22 mouse cellular contexts compared by ENCODE assay signal in genomic region chr7:19724167-19724566, GRCm38 (mm10). TPM values are rescaled to one million over a fixed set of nuclear protein-coding genes. Genes with fewer than 3 reads are reported as not detected.
DNase-seq lines count a peak whose midpoint lies in the region; ATAC-seq lines count a peak whose summit lies in the region.
"Had no signal": no experiment of that assay in that cellular context is flagged by ENCODE, and none has a peak within 500 bp of the region (broad histone marks: within the 10 kb centered on the region; RNA-seq: fewer than 3 reads in every experiment).

No protein-coding gene starts in this region.

- DNase-seq in heart, postnatal 14 days, result no peak
- peak; percentile 48 for DNase-seq in large intestine, adult 2 months (ENCODE audit: low read depth, low spot score)
- peak; percentile 84 for DNase-seq in lung, postnatal 36 days
- DNase-seq in left cerebral cortex, adult 18-20 months (ENCODE audit: low spot score in 2 of 2), result no peak
- no peak for DNase-seq in spleen, postnatal 36 days (ENCODE audit: low spot score in 2 of 2)
- DNase-seq in cerebellum, adult 9-11 months, result no peak
- DNase-seq: cerebellum, adult 11 months; cerebellum, postnatal 36 days; thymus, postnatal 14 days had no signal

- H3K36me3 ChIP-seq in heart, embryonic 16.5 days (ENCODE audit: control insufficient read depth, insufficient read depth), result peaks cover 52% of the 10 kb centered on the region
- H3K36me3 ChIP-seq in intestine, embryonic 15.5 days, result peaks cover 67% of the 10 kb centered on the region

- WGBS in heart, embryonic 16.5 days, result 91% methylated on average over 12 of the region's 12 CpGs
- WGBS in intestine, embryonic 15.5 days, result 94% methylated on average over 12 of the region's 12 CpGs
- 42% methylated on average over 12 of the region's 12 CpGs for WGBS in large intestine, adult 2 months

- H3K27ac ChIP-seq in heart, embryonic 16.5 days (ENCODE audit: low read length), result 0 out of 2 replicates have a peak overlapping the region, but pooled peaks have one; percentile 24
- H3K27ac ChIP-seq in intestine, embryonic 15.5 days, result no peak overlapping the region
- H3K27ac ChIP-seq: embryonic facial prominence, embryonic 10.5 days; forebrain, embryonic 15.5 days; hindbrain, postnatal 0 days; limb, embryonic 13.5 days; liver, embryonic 14.5 days; midbrain, embryonic 13.5 days had no signal

- H3K4me3 ChIP-seq in heart, embryonic 16.5 days (ENCODE audit: low read length), result no peak overlapping the region
- no peak overlapping the region for H3K4me3 ChIP-seq in intestine, embryonic 15.5 days (replicated peaks)
- H3K4me3 ChIP-seq: embryonic facial prominence, embryonic 10.5 days; erythroblast, embryonic 14.5 days; forebrain, embryonic 15.5 days; heart, embryonic 12.5 days; limb, embryonic 13.5 days; midbrain, embryonic 13.5 days had no signal

- no peak for ATAC-seq in heart, embryonic 16.5 days (replicated peaks; ENCODE audit: extremely low read depth, insufficient read depth, low FRiP score)
- ATAC-seq in intestine, embryonic 15.5 days, result peak; percentile 35; the same call in 1 of the 2 replicates
- ATAC-seq: forebrain, embryonic 15.5 days; hindbrain, postnatal 0 days; midbrain, embryonic 13.5 days had no signal

- no peaks in the 10 kb centered on the region for H3K27me3 ChIP-seq in heart, embryonic 16.5 days (ENCODE audit: control insufficient read depth, insufficient read depth, low read length)
- H3K27me3 ChIP-seq in intestine, embryonic 15.5 days (replicated peaks), result no peaks in the 10 kb centered on the region
- H3K27me3 ChIP-seq: forebrain, embryonic 15.5 days; heart, embryonic 12.5 days; limb, embryonic 13.5 days; midbrain, embryonic 13.5 days had no signal

- intact Hi-C loops in heart, postnatal 14 days (cut with DNase I), result no loop called here

- H3K9me3 ChIP-seq in heart, embryonic 16.5 days (replicated peaks; ENCODE audit: control insufficient read depth, low read length), result peaks cover 10% of the 10 kb centered on the region
- no peaks in the 10 kb centered on the region for H3K9me3 ChIP-seq in intestine, embryonic 15.5 days
- H3K9me3 ChIP-seq: midbrain, embryonic 13.5 days had no signal

- H3K4me1 ChIP-seq in heart, embryonic 16.5 days (ENCODE audit: control insufficient read depth, insufficient read depth, low read length), result no peaks in the 10 kb centered on the region
- H3K4me1 ChIP-seq in intestine, embryonic 15.5 days (replicated peaks), result no peaks in the 10 kb centered on the region
- H3K4me1 ChIP-seq: embryonic facial prominence, embryonic 10.5 days; forebrain, embryonic 15.5 days; heart, embryonic 12.5 days; limb, embryonic 13.5 days; midbrain, embryonic 13.5 days had no signal

- H3K4me2 ChIP-seq in heart, embryonic 16.5 days (ENCODE audit: low read depth, low read length), result no peak overlapping the region
- H3K4me2 ChIP-seq in intestine, embryonic 15.5 days (replicated peaks), result no peak overlapping the region
- H3K4me2 ChIP-seq: forebrain, embryonic 15.5 days; heart, embryonic 12.5 days; limb, embryonic 13.5 days; midbrain, embryonic 13.5 days had no signal

- H3K9ac ChIP-seq in heart, embryonic 16.5 days (ENCODE audit: low read length), result no peak overlapping the region
- no peak overlapping the region for H3K9ac ChIP-seq in intestine, embryonic 15.5 days
- H3K9ac ChIP-seq: forebrain, embryonic 15.5 days; heart, embryonic 12.5 days; limb, embryonic 13.5 days; liver, embryonic 14.5 days; midbrain, embryonic 13.5 days had no signal

RNA-seq across cellular contexts. Expression of gene Tomm40, which starts 8.9 kb away (rescaled TPM):
- 146 and 158 TPM in 2 replicates for polyA plus RNA-seq in heart, embryonic 16.5 days (2015; fragmentation: Nextera tagmentation; extraction: Ambion mirVana)
- 100 to 1,000 TPM; 107 to 120 TPM for total RNA-seq in heart, postnatal 14 days (2021)
- 208 and 215 TPM in 2 replicates for polyA plus RNA-seq in intestine, embryonic 15.5 days (2015; fragmentation: Nextera tagmentation; extraction: Ambion mirVana)
- polyA plus RNA-seq in large intestine, adult 2 months (2012; rRNA removed), result 97.8 and 115 TPM in 2 replicates
- total RNA-seq in left cerebral cortex, adult 18-20 months (2021), result 100 to 1,000 TPM; 116 to 122 TPM

RNA-seq across cellular contexts. Expression of gene Apoe, which starts 25.2 kb away (rescaled TPM):
- polyA plus RNA-seq in heart, embryonic 16.5 days (2015; fragmentation: Nextera tagmentation; extraction: Ambion mirVana), result 588 and 662 TPM in 2 replicates
- 100 to 1,000 TPM; 243 to 352 TPM for total RNA-seq in heart, postnatal 14 days (2021)
- 296 and 325 TPM in 2 replicates for polyA plus RNA-seq in intestine, embryonic 15.5 days (2015; fragmentation: Nextera tagmentation; extraction: Ambion mirVana)
- 393 and 660 TPM in 2 replicates for polyA plus RNA-seq in large intestine, adult 2 months (2012; rRNA removed)
- 1,000 to 10,000 TPM; 1,855 to 2,066 TPM for total RNA-seq in left cerebral cortex, adult 18-20 months (2021)

RNA-seq across cellular contexts. Expression of gene Nectin2, which starts 26.1 kb away (rescaled TPM):
- 63.5 and 76.8 TPM in 2 replicates for polyA plus RNA-seq in heart, embryonic 16.5 days (2015; fragmentation: Nextera tagmentation; extraction: Ambion mirVana)
- total RNA-seq in heart, postnatal 14 days (2021), result 10 to 100 TPM; 37.2 to 39.7 TPM
- 148 and 154 TPM in 2 replicates for polyA plus RNA-seq in intestine, embryonic 15.5 days (2015; fragmentation: Nextera tagmentation; extraction: Ambion mirVana)
- polyA plus RNA-seq in large intestine, adult 2 months (2012; rRNA removed), result 132 and 182 TPM in 2 replicates
- 1 to 10 TPM; 6.7 to 8.6 TPM for total RNA-seq in left cerebral cortex, adult 18-20 months (2021)

RNA-seq across cellular contexts. Expression of gene Apoc1, which starts 31.7 kb away (rescaled TPM):
- 8.9 and 9.2 TPM in 2 replicates for polyA plus RNA-seq in heart, embryonic 16.5 days (2015; fragmentation: Nextera tagmentation; extraction: Ambion mirVana)
- total RNA-seq in heart, postnatal 14 days (2021), result 1 to 10 TPM; 2.2 to 8.9 TPM
- polyA plus RNA-seq in intestine, embryonic 15.5 days (2015; fragmentation: Nextera tagmentation; extraction: Ambion mirVana), result 27.1 and 34.7 TPM in 2 replicates
- 0.29 and 1.9 TPM in 2 replicates for polyA plus RNA-seq in large intestine, adult 2 months (2012; rRNA removed)
- total RNA-seq in left cerebral cortex, adult 18-20 months (2021), result 1 to 10 TPM; 3.9 to 5.3 TPM
- total RNA-seq: hematopoietic stem cell, adult 5-6 weeks; MEL had no signal

RNA-seq across cellular contexts. Expression of gene Apoc4, which starts 42.9 kb away (rescaled TPM):
- 0.22 and 0.37 TPM in 2 replicates for polyA plus RNA-seq in heart, embryonic 16.5 days (2015; fragmentation: Nextera tagmentation; extraction: Ambion mirVana)
- not detected for total RNA-seq in heart, postnatal 14 days (2021)
- polyA plus RNA-seq in intestine, embryonic 15.5 days (2015; fragmentation: Nextera tagmentation; extraction: Ambion mirVana), result 4.7 and 7.0 TPM in 2 replicates
- 1.3 and 1.4 TPM in 2 replicates for polyA plus RNA-seq in large intestine, adult 2 months (2012; rRNA removed)
- total RNA-seq in left cerebral cortex, adult 18-20 months (2021), result not detected
- total RNA-seq: hematopoietic stem cell, adult 5-6 weeks; hindbrain, postnatal 0 days; megakaryocyte progenitor cell, adult 5-6 weeks; MEL had no signal
- polyA plus RNA-seq: embryonic facial prominence, embryonic 10.5 days; forebrain, embryonic 15.5 days; hindbrain, postnatal 0 days; limb, embryonic 13.5 days; midbrain, embryonic 13.5 days had no signal

Comparison
In these comparisons a context has a peak if more than half of its experiments do, and no peak if none do; other contexts are left out.
1. DNase-seq: peak in large intestine, adult 2 months (single experiment) and lung, postnatal 36 days (single experiment); none in heart, postnatal 14 days (0 of 2), left cerebral cortex, adult 18-20 months (0 of 2), spleen, postnatal 36 days (0 of 2) and cerebellum, adult 9-11 months (single experiment).